Mouse (Mus musculus) erythroid progenitor cell, adult 5-6 weeks (primary cell): ENCODE data around the gene Mindy4. TPM values are rescaled to one million over a fixed set of nuclear protein-coding genes. Genes with fewer than 3 reads are reported as not detected.
A peak's percentile ranks its signal among the peaks of the same experiment; 100 is the strongest.
"Not testable (repeated sequence)": the region's sequence is repeated elsewhere in the genome, so short reads cannot be mapped to it uniquely, and the experiment has no call there.

Source experiments
- ATAC-seq: replicated peaks from 2 replicates; pipeline ENCODE4 v1.8.0; 2016; ENCODE audit warnings: moderate number of reproducible peaks, mild to moderate bottlenecking, moderate TSS enrichment, inconsistent platforms; ENCODE audit not compliant: poor library complexity, low FRiP score, severe bottlenecking
- total RNA-seq, 2 experiments: library from RNA; stranded (forward) in 1 of 2; stranded (reverse) in 1 of 2; fragments of 150-400 nt in 1 of 2; fragments of 186-747, 209-891 nt in 1 of 2; gene quantifications; 2 replicates each; pipeline versions ENCODE4 v1.2.3 to v1.2.4; 2015 to 2017; ENCODE audit warnings: low replicate concordance in 2 of 2

Gene Mindy4
- 2.5 TPM in 1 of 2 replicates, not detected in the other for total RNA-seq (2015; ENCODE audit: low replicate concordance)
- total RNA-seq (2017; ENCODE audit: low replicate concordance), result 0.26 TPM in 1 of 2 replicates, not detected in the other

DNA sequence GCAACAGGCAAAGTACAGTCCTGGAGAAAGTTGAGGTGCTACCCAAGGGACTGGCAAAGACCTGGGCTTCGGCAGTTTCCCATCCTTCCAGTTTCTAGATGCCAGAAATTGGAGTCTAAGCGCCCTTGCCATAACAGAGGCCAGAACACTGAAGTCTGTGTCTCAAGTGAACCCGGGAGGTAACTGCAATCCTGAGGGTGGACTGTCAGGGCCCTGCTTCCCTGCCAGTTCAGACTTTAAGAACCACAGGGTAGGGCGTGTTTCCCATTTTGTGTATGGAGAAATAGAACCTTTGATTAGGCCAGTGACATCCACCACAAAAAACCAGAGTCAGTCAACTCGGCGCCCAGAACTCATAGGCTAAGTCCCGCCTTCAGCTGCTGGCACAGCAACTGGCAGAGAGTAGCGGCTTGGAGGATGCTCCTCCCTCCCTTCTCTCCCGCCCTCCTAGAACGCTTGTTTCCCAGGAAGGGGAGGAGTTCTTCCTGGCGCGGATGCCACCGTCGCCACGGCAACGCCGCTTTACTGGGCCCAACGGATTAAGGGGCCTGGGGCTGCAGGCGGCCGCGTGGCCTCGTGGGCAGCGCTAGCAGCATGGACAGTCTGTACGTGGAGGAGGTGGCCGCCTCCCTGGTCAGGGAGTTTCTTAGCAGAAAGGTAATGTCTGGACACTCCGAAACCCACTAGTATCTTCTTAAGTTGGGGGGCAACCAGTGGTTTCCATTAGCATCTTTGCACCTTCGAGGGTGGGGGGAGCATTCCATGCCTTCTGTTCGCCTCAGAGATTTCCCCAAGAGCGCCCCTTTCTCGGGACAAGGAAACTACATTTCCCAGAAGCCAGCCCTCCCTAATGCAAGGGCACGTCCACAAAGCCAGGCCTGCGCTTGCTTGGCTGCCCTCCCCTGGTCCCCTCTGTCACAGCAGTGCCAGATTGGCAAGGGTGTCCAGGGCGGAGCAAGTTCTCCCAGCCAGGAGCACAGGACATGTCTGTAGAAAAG lies at the start of gene Mindy4:
Gene Mindy4, plus strand, starts transcription at position 471 of the 998 bp plus-strand sequence.
- peak; percentile 97 for ATAC-seq

DNA sequence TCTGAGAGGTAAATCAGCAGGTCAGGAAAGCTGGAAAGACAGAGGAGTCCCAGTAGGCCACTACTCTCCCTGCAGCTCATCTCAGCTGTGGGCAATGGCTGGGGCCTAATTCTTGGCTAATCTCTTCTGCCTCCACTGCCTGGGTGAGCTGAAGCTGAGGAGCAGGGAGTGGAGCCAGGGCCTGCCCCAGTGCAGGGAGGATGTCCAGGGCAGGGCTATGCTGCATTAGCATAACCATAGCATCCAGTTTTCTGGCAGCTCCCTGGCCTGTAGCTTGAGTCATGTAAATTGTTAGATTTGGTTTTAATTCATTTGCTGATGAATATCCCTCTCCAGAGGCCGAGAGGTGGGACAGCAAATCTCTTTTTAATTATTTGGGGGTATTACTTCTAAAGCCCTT lies 43.9 kb upstream of the Mindy4 start:
- ATAC-seq, result no peak

DNA sequence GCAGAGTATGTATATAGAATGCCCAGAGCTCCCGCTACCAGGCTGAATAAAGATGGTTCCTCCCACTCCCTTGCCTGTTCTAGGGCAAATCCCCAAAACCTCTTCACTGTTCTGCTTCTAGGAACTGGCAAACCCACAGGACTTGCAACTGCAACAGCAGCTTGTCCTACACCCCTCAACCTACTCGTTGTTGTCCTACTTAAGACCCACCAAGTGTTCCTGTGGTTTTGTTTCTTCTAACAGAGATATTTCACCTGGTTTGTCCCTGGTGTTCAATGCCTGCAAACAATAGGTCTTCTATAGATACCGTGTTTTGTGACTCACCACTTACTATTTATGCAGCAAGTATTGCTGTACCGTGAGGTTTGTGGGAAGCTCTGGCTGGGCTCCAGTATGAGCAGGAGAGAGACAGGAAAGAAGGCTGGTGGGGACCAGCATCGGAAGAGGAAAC lies 41.8 kb upstream of the Mindy4 start:
- ATAC-seq, result no peak

- no peak for ATAC-seq
These were observed 40.1 kb upstream of the Mindy4 start for GRCm38 (mm10) chr6:55163046-55163584.

- peak; percentile 78 for ATAC-seq
These were observed 36.3 kb upstream of the Mindy4 start for GRCm38 (mm10) chr6:55166777-55167463.

DNA sequence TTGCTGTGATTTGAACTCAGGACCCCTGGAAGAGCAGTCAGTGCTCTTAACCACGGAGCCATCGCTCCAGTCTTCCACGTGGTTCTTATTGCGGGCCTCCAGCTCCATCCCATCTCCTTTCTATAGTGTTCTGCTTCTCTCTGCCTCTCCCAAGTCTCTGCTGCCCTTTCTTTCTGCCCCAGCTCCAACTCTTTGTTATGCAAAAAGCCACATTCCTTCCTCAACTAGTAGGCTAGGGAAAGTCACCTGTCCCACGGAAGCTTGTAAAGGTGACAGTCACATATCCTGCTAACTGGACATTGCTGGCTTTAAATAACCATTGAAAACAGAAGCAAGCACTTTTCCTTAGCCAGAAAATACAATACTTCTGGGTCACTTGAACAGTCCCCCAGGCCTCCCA lies 33.4 kb upstream of the Mindy4 start:
- ATAC-seq, result no peak

DNA sequence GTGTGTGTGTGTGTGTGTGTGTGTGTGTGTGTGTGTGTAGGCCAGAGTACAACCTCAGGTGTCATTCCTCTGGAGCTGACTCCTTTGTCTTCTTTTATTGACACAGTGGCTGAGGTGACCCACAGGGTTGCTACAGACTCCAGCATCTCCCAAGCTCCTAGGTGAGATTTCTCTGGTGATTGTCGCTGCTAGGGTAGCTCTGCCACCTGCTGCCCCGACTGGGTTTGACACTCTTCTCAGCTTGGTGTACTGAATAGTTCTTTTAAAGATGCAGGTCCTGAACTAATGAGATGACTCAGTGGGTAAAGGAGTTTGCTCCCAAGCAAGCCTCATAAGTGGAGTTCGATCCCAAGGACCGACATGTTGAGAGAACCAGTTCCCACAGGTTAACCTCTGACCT lies 31.5 kb upstream of the Mindy4 start:
- ATAC-seq, result no peak

DNA sequence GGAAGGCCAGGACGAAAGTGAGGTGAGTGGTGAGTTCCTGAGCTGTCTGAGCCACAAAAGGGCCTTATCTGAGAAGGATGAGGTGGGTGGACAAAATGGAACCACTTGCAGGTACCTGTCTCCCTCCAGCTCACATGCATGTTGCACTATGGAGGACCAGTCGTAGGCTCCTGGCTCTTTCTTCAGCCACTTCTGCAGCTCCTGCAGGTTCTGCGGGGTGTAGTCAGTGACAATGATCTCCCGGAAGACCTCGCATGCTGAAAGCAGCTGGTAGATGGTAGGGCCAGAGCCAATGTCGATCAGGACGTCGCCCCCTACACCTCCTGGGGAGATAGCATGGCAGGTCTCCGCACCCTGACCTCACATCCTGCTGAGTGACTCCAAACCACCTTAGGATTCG lies 30.0 kb upstream of the Mindy4 start:
- ATAC-seq, result no peak

GRCm38 (mm10) chr6:55173941-55174349 lies 29.2 kb upstream of the Mindy4 start:
- no peak for ATAC-seq

DNA sequence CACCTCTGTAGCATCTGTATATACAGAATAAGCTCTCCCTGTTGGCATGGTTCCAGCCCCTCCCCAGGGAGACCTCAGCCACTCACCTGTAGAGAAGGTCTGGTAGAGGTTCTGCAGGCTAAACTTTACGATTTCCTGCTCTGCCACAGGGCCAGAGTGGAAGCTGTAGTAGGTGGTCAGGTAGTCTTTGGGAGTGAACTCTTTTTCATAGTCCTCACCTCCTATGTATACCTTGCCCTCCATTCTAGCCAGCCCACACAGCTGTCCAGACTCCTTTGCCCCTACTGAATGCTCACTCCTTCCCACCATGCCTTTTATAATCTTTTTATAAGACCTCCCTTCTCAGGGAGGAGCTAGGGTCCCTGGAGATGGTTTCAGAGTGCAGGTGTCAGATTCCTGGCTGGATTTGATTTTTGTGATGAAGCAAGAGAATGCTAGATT lies 28.4 kb upstream of the Mindy4 start, which contains the start of gene Inmt:
Gene Inmt, minus strand, starts transcription at position 303 of the 441 bp plus-strand sequence.
- ATAC-seq, result no peak

GRCm38 (mm10) chr6:55175456-55175855 lies 27.7 kb upstream of the Mindy4 start:
- ATAC-seq, result no peak

DNA sequence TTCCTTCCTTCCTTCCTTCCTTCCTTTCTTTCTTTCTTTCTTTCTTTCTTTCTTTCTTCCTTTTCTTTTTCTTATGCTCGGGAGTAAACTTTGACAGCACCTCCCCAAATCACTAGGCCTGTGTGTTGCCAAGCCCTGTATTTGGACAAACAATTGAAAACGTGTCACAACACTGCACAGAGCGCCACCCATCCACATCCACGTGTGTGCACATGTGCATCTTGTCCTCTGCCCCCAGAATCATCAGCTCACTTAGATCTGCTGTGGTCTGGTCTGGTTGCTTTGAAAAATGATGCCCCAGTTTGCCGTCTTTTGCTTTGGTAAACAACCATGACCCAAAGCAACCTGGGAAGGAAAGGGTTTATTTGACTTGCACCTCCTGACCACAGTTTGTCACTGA lies 27.3 kb upstream of the Mindy4 start:
- ATAC-seq, result no peak

DNA sequence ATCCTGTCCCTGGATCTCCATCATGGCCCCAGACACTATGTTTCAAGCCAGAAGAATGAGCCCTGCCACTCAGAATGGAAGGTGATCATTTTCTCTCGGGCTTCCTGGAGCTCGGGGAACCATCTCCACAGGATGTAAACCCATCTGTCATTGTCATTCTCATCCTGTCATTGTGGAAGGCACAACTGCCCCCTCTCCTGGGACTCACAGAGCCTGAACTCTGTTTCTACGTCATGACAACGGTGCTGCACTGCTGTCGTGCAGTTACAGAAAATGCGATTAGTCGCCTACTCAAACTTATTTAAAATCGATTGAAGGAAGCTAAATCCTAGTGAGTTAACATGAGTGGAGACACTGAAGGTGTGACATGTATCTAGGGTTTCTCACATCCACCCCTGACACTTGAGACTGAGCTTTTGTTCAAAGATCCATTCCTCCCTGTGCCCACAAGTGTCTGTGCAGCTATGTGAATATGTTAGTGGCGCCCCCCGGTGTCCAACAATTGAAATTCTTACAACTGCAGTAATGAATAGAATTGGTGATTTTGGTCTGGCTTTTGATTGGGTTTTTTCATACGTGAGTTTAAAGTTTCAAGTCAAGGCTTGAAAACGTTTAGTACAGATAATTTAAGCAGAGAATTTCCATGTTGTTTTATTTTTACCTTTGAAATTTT lies 26.0 kb upstream of the Mindy4 start:
- no peak for ATAC-seq

GRCm38 (mm10) chr6:55179560-55179959 lies 23.6 kb upstream of the Mindy4 start:
- no peak for ATAC-seq

DNA sequence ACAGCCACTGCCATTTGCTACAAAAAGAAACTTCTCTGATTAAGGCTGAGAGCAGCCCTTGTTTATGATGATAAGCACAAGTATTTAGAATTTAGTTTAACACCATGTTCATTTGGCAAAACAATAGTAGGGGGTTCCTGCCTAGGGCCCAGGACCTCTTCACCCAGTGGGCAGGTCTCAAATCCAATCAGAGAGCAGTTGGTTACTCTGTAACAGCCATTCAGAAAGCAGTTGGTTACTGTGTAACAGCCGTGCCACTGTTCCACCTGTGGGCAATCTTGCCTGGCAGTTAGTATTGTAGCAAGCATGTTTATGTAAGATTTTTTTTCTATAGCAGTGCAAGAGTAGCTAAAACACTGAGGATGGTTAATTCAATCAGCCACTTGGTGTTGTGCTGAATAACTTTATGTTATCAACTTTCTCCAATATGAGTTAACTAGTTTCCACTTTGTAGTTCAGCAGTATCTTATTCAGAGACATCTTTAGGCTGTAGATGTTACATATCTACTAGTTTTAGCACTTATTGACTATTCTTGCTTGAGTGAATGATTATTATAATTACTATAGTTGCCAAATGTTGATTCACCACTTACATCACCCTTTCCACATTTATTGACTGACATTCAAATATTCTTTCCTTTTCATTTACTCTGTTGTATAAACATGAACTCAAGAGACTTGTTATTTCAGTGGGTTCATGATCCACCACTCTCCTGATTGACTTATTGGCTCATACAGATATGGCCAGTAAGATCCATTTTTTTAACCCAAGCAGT lies 20.3 kb upstream of the Mindy4 start:
- no peak for ATAC-seq

- not testable (repeated sequence) for ATAC-seq
These were observed 15.4 kb upstream of the Mindy4 start for GRCm38 (mm10) chr6:55187827-55188226.

DNA sequence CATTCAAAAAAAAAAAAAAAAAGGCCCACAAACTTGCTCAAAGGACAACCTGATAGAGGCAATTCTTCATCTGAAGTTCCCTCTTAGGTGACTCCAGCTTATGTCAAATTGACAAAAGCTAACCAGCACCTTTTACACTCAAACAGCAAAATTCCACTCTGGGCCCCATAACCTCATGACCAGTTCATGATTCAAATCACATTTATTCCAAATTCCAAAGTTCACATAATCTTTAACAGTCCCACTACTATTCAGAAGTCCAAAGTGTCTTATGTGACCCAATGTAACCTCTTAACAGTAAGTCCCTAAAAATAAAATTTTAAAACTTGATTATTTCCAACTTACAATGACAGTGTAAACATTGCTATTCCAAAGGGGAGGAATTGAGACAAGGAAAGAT lies 13.8 kb upstream of the Mindy4 start:
- no peak for ATAC-seq

- no peak for ATAC-seq
These were observed 11.6 kb upstream of the Mindy4 start for GRCm38 (mm10) chr6:55191537-55191936.

DNA sequence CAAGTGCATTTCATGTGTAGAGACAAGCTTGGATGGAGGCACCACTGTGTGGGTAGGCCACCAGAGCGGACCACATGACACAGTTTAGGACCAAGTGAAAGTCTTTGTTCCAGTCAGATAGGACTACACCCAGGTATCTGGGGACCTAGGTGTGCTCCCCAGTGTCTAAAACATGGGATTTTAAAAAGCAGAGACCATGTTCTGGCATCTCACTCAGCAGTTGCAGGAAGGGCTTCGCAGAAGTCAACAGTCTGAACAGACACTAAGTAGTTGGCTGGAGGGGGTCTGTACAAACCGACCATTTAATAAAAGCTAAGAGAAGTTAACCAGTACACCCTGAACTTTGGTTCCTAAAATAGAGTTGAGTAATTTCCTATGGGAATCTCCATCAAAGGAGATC lies 10.0 kb upstream of the Mindy4 start:
- no peak for ATAC-seq
